Mouse (Mus musculus) MEL (cell line): ENCODE measurements around the gene Srcap. TPM values are rescaled to one million over a fixed set of nuclear protein-coding genes. Genes with fewer than 3 reads are reported as not detected.

Experiments used
- DNase-seq: peaks from one replicate; pipeline ENCODE4 v3.0.0; 2011; ENCODE audit warnings: low read depth, low spot score
- H3K27ac ChIP-seq: 2 replicates; pipeline ENCODE4 v1.5.1; 2012; ENCODE audit warnings: low read depth, mild to moderate bottlenecking, control low read depth, low read length, moderate library complexity; ENCODE audit not compliant: control insufficient read depth
- H3K27me3 ChIP-seq, 2 experiments: fragments of 150-350 bp in 1 of 2; sonication (generic) in 1 of 2; 2 replicates each; pipeline ENCODE4 v1.6.1; 2012; ENCODE audit warnings: low read length in 2 of 2, mild to moderate bottlenecking in 2 of 2, improper control_type of control experiment in 1 of 2, moderate library complexity in 1 of 2; ENCODE audit not compliant: insufficient read depth in 2 of 2, control insufficient read depth in 1 of 2
- H3K36me3 ChIP-seq, 2 experiments: 2 replicates each; pipeline ENCODE4 v1.6.1; 2012 to 2014; ENCODE audit warnings: low read length in 2 of 2, improper control_type of control experiment in 1 of 2, inconsistent platforms in 1 of 2, mild to moderate bottlenecking in 1 of 2; ENCODE audit not compliant: insufficient read depth in 2 of 2, control insufficient read depth in 1 of 2
- H3K4me1 ChIP-seq, 2 experiments: fragments of 150-350 bp in 1 of 2; sonication (generic) in 1 of 2; 2 replicates each; pipeline ENCODE4 v1.6.1; 2012; ENCODE audit warnings: low read length in 2 of 2, improper control_type of control experiment in 1 of 2, mild to moderate bottlenecking in 1 of 2; ENCODE audit not compliant: insufficient read depth in 2 of 2, control insufficient read depth in 1 of 2
- H3K4me3 ChIP-seq, 2 experiments: fragments of 150-350 bp in 1 of 2; sonication (generic) in 1 of 2; 2 replicates each; pipeline ENCODE4 v1.5.1; 2012; ENCODE audit warnings: low read depth in 2 of 2, low read length in 2 of 2, mild to moderate bottlenecking in 2 of 2, moderate library complexity in 2 of 2, control low read depth in 1 of 2, improper control_type of control experiment in 1 of 2; ENCODE audit not compliant: control insufficient read depth in 1 of 2, insufficient read depth in 1 of 2
- H3K79me2 ChIP-seq: 2 replicates; pipeline ENCODE4 v1.6.1; 2012; ENCODE audit warnings: mild to moderate bottlenecking, low read length, moderate library complexity; ENCODE audit not compliant: control insufficient read depth, poor library complexity, insufficient read depth
- H3K9ac ChIP-seq: 2 replicates; pipeline ENCODE4 v1.6.1; 2012; ENCODE audit warnings: low read depth, mild to moderate bottlenecking, control low read depth, low read length, moderate library complexity; ENCODE audit not compliant: control insufficient read depth, poor library complexity, severe bottlenecking
- H3K9me3 ChIP-seq: fragments of 150-350 bp; sonication (generic); replicated peaks from 2 replicates; pipeline ENCODE4 v1.6.1; 2012; ENCODE audit warnings: mild to moderate bottlenecking, low read length, improper control_type of control experiment, moderate library complexity; ENCODE audit not compliant: insufficient read depth
- CHD1 ChIP-seq: IDR thresholded peaks from 2 replicates; pipeline ENCODE4 v1.6.1; 2012; ENCODE audit warnings: low read depth, mild to moderate bottlenecking, inconsistent platforms, low read length, improper control_type of control experiment
- ELF1 ChIP-seq: IDR thresholded peaks from 2 replicates; pipeline ENCODE4 v1.6.1; 2014; ENCODE audit warnings: low read depth, mild to moderate bottlenecking, inconsistent platforms, low read length, improper control_type of control experiment, moderate library complexity
- EP300 ChIP-seq, 2 experiments: IDR thresholded peaks; 2 replicates each; pipeline ENCODE4 v1.6.1; 2011; ENCODE audit warnings: improper control_type of control experiment in 2 of 2, low read length in 2 of 2, low read depth in 1 of 2, mild to moderate bottlenecking in 1 of 2
- GABPA ChIP-seq: IDR thresholded peaks from 2 replicates; pipeline ENCODE4 v1.6.1; 2012; ENCODE audit warnings: low read depth, mild to moderate bottlenecking, inconsistent platforms, low read length, improper control_type of control experiment, moderate library complexity
- HCFC1 ChIP-seq: IDR thresholded peaks from 2 replicates; pipeline ENCODE4 v1.6.1; 2012; ENCODE audit warnings: low read depth, mild to moderate bottlenecking, inconsistent platforms, low read length, improper control_type of control experiment, moderate library complexity
- JUND ChIP-seq: IDR thresholded peaks from 2 replicates; pipeline ENCODE4 v1.6.1; 2011; ENCODE audit warnings: low read depth, mild to moderate bottlenecking, improper control_type of control experiment, low read length
- MAX ChIP-seq: IDR thresholded peaks from 2 replicates; pipeline ENCODE4 v1.6.1; 2011; ENCODE audit warnings: low read length, improper control_type of control experiment
- MAZ ChIP-seq: IDR thresholded peaks from 2 replicates; pipeline ENCODE4 v1.6.1; 2012; ENCODE audit warnings: low read depth, mild to moderate bottlenecking, inconsistent platforms, low read length, improper control_type of control experiment
- MXI1 ChIP-seq: IDR thresholded peaks from 2 replicates; pipeline ENCODE4 v1.6.1; 2011; ENCODE audit warnings: mild to moderate bottlenecking, low read depth, low read length, improper control_type of control experiment
- MYB ChIP-seq: IDR thresholded peaks from 2 replicates; pipeline ENCODE4 v1.6.1; 2011; ENCODE audit warnings: mild to moderate bottlenecking, low read depth, low read length, improper control_type of control experiment
- MYC ChIP-seq: IDR thresholded peaks from 2 replicates; pipeline ENCODE4 v1.6.1; 2011; ENCODE audit warnings: low read depth, mild to moderate bottlenecking, low read length, improper control_type of control experiment, moderate library complexity
- POLR2A ChIP-seq, 2 experiments: IDR thresholded peaks; 2 replicates each; pipeline ENCODE4 v1.6.1; 2011 to 2012; ENCODE audit warnings: low read length in 2 of 2, mild to moderate bottlenecking in 2 of 2, control low read depth in 1 of 2, improper control_type of control experiment in 1 of 2, low read depth in 1 of 2, moderate library complexity in 1 of 2; ENCODE audit not compliant: control insufficient read depth in 1 of 2, insufficient read depth in 1 of 2, poor library complexity in 1 of 2
- POLR2AphosphoS2 ChIP-seq: IDR thresholded peaks from 2 replicates; pipeline ENCODE4 v1.6.1; 2011; ENCODE audit warnings: low read length, improper control_type of control experiment
- POLR2AphosphoS5 ChIP-seq: IDR thresholded peaks from 2 replicates; pipeline ENCODE4 v1.6.1; 2012; ENCODE audit warnings: low read depth, borderline replicate concordance, mild to moderate bottlenecking, inconsistent platforms, low read length, moderate library complexity, mixed read lengths
- RCOR1 ChIP-seq: IDR thresholded peaks from 2 replicates; pipeline ENCODE4 v1.6.1; 2012; ENCODE audit warnings: low read depth, mild to moderate bottlenecking, inconsistent platforms, low read length, improper control_type of control experiment
- SIN3A ChIP-seq: IDR thresholded peaks from 2 replicates; pipeline ENCODE4 v1.6.1; 2012; ENCODE audit warnings: low read length, improper control_type of control experiment, inconsistent platforms
- TBP ChIP-seq: IDR thresholded peaks from 2 replicates; pipeline ENCODE4 v1.8.0; 2011; ENCODE audit warnings: low read depth, low read length, improper control_type of control experiment
- USF1 ChIP-seq: IDR thresholded peaks from 2 replicates; pipeline ENCODE4 v1.6.1; 2014; ENCODE audit warnings: low read depth, mild to moderate bottlenecking, inconsistent platforms, low read length, improper control_type of control experiment, moderate library complexity
- USF2 ChIP-seq, 2 experiments: IDR thresholded peaks; 2 replicates each; pipeline ENCODE4 v1.6.1; 2011 to 2012; ENCODE audit warnings: improper control_type of control experiment in 2 of 2, low read length in 2 of 2, borderline replicate concordance in 1 of 2, inconsistent platforms in 1 of 2, low read depth in 1 of 2, mild to moderate bottlenecking in 1 of 2; ENCODE audit not compliant: insufficient read depth in 1 of 2
- ZKSCAN1 ChIP-seq: IDR thresholded peaks from 2 replicates; pipeline ENCODE4 v1.6.1; 2012; ENCODE audit warnings: low read depth, mild to moderate bottlenecking, inconsistent platforms, low read length, improper control_type of control experiment, moderate library complexity
- polyA plus RNA-seq, 2 experiments: library from polyadenylated mRNA; stranded (reverse) in 1 of 2; unstranded in 1 of 2; fragments of >175 nt in 1 of 2; fragments of >200 nt in 1 of 2; gene quantifications; 2 replicates each; pipeline versions ENCODE4 v1.2.1 to v1.2.4; 2012; ENCODE audit warnings: low replicate concordance in 2 of 2, low read depth in 1 of 2; ENCODE audit not compliant: insufficient read length in 2 of 2, insufficient read depth in 1 of 2, missing spikeins in 1 of 2
- total RNA-seq: library from RNA; depleted of rRNA; stranded (reverse); fragments of 300-350 nt; gene quantifications from 2 replicates; pipeline ENCODE4 v1.2.3, GENCODE M21; 2012

Gene Srcap
- total and polyA plus RNA-seq, 3 experiments = 20.3 to 45.1 (median 34.3) TPM

- TF ChIP-seq ELF1 = peak; percentile 76
- TF ChIP-seq MYB = peak; percentile 60
- peak; percentile 90 for TF ChIP-seq MAZ
- no peak for TF ChIP-seq TBP
- no peak for TF ChIP-seq POLR2AphosphoS5
Measured at GRCm38 (mm10) chr7:127477687-127478634, 33.8 kb upstream of the Srcap start (continued).

- peak within 1 kb of the TSS; percentile 73 to 84 for H3K4me3 ChIP-seq
- DNase-seq = peak; percentile 98
- H3K4me1 ChIP-seq = peaks cover 0 to 15% of the 10 kb centered on the region in 2 experiments; a peak in 3 of 4 replicates
- H3K79me2 ChIP-seq = peaks cover 26% of the 10 kb centered on the region
- no peaks in the 10 kb centered on the region for H3K27me3 ChIP-seq
- 0 out of 2 replicates have a peak, but pooled peaks have one; percentile 24 for TF ChIP-seq MYC
- no peak for TF ChIP-seq RCOR1
- no peak; the same call in 1 of the 2 replicates for TF ChIP-seq MXI1
- no peak for TF ChIP-seq MAX
- no peak for TF ChIP-seq CHD1
- TF ChIP-seq HCFC1 = peak; percentile 73; the same call in 1 of the 2 replicates
- peak in 1 of 2 experiments; percentile 70; a peak in 2 of 4 replicates for TF ChIP-seq POLR2A (IDR thresholded peaks at IDR 0.05; ENCODE audit: control insufficient read depth in 1 of 2, insufficient read depth in 1 of 2, low read depth in 1 of 2, low read length in 2 of 2, poor library complexity in 1 of 2)
- no peak for TF ChIP-seq ZKSCAN1
- TF ChIP-seq GABPA = no peak
- TF ChIP-seq SIN3A = peak; percentile 74; the same call in 1 of the 2 replicates
- TF ChIP-seq TBP = peak; percentile 70; the same call in 1 of the 2 replicates
- TF ChIP-seq JUND = no peak
- 0 out of 4 replicates have a peak, but pooled peaks of 1 of the 2 experiments have one; percentile 24 for TF ChIP-seq EP300 (IDR thresholded peaks at IDR 0.05; ENCODE audit: low read depth in 1 of 2, low read length in 2 of 2)
- TF ChIP-seq POLR2AphosphoS2 = no peak
- peak; percentile 40; the same call in 1 of the 2 replicates for TF ChIP-seq ELF1
- 0 out of 4 replicates have a peak, but pooled peaks of 1 of the 2 experiments have one; percentile 15 for TF ChIP-seq USF2 (IDR thresholded peaks at IDR 0.05; ENCODE audit: borderline replicate concordance in 1 of 2, insufficient read depth in 1 of 2, low read depth in 1 of 2, low read length in 2 of 2)
- no peak for TF ChIP-seq USF1
- peaks cover 3 to 13% of the 10 kb centered on the region in 2 experiments for H3K36me3 ChIP-seq
- H3K9ac ChIP-seq = peak within 1 kb of the TSS; percentile 84
- peak within 1 kb of the TSS; percentile 93 for H3K27ac ChIP-seq
- no peaks in the 10 kb centered on the region for H3K9me3 ChIP-seq
Measured at GRCm38 (mm10) chr7:127478635-127479317, 33.0 kb upstream of the Srcap start, which contains the start of gene Fbrs. Gene Fbrs, plus strand, starts transcription at chr7:127479199.
